Mouse (Mus musculus): ENCODE results near the gene Olfr890.
"Not testable (repeated sequence)": the region's sequence is repeated elsewhere in the genome, so short reads cannot be mapped to it uniquely, and the experiment has no call there.

The Olfr890 gene

DNA sequence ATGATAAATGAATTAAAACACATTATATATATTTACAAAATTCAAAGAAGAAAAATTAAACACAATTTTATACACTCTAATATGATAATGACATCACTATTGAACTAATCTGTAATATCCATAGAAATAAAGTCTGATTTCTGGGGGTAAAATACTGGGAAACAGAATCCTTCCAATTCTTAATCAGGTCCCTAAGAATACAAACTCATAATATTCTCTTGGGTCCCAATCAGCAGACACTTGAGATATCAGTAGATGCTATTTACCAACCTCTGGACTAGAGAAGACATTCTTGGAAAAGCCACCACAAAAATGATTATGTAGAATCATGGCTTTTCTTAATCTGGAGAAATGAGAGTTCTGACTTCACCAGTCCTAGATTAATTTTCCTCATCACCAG, at the start of gene Olfr890:
Gene Olfr890 (plus strand): TSS at position 301 of the 400 bp plus-strand sequence.
- DNase-seq (ENCODE audit: low read depth, low spot score) = no peak

DNA sequence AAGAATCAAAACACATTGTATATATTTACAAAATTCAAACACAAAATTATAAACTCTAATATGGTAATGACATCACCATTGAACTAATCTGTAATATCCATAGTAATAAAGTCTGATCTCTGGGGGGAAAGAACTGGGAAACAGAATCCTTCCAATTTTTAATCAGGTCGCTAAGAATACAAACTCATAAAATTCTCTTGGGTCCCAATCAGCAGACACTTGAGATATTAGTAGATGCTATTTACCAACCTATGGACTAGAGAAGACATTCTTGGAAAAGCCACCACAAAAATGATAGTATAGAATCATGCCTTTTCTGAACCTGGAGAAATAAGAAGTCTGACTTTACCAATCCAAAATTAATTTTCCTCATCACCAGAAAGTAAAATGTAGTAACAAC, 34.5 kb upstream of the Olfr890 start, which contains the start of gene Olfr888:
Gene Olfr888 (plus strand): TSS at position 301 of the 400 bp plus-strand sequence.
- no peak for DNase-seq (ENCODE audit: low read depth, low spot score)

GRCm38 (mm10) chr9:38114898-38115297, 27.4 kb upstream of the Olfr890 start, which contains the start of gene Olfr889:
Olfr889 (plus strand) TSS chr9:38115198.
- DNase-seq (ENCODE audit: low read depth, low spot score) = no peak

DNA sequence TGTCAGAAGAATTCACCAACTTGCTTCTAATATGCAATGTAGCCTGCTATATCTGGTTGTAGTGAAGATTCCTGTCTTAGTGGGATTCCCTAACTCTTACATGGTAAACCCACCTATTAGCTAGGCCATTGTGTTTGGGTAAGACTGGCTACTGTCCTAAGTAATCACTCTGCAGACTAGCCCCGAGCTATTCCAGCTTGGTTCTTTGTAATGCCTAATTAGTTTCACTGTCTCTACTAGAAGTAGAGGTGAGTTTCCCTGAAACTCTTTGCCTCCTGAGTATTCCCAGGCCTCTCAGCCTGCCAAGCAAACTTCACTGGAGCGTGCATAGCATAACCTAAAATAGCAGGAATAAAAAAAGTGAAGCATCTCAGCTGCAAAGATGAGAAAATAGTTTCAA, 26.0 kb downstream of the Olfr890 start:
- not testable (repeated sequence) for DNase-seq (ENCODE audit: low read depth, low spot score)

- DNase-seq (ENCODE audit: low read depth, low spot score) = no peak
Observed at GRCm38 (mm10) chr9:38180721-38181120, 38.4 kb downstream of the Olfr890 start, which contains the start of gene Olfr891. Olfr891 (minus strand) TSS chr9:38180821.
